ENCODE assay signal across 8 mouse cellular contexts in the genomic region with DNA sequence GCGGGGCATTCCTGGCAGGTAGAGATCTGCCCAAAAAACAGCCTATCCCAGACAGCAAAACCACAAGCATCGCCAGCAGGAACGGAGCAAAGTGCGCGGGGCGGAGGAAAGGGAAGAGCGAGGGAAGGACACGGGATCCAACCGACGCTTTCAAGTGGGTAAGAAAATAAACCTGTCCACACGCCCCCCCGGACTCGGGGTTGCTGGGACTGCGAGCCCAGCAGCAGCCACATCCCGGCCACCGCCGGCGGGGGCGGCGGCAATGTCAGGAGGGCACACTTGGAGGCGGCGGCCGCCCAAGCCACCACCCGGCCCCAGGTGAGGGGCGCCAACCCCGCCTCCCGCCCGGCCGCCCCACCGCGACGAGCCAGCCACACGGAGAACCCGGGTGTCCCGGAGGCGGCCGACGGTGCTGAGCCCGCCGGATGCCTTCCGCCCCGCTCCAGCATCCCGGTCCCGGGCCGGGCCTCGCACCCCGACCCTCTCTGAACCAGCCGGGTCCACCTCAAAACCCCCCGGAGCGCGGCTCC. TPM values are rescaled to one million over a fixed set of nuclear protein-coding genes. Genes with fewer than 3 reads are reported as not detected.
DNase-seq lines count a peak whose midpoint lies in the region; ATAC-seq and TF ChIP-seq lines count a peak whose summit lies in the region.

No protein-coding gene starts in this region.

- no peak for TF ChIP-seq CTCF in kidney, postnatal 0 days (IDR thresholded peaks at IDR 0.05; ENCODE audit: low read depth)

- no peaks in the 10 kb centered on the region for H3K27me3 ChIP-seq in kidney, postnatal 0 days (ENCODE audit: insufficient read depth, low read length)
- H3K27me3 ChIP-seq in liver, embryonic 15.5 days = no peaks in the 10 kb centered on the region
- no peaks in the 10 kb centered on the region for H3K27me3 ChIP-seq in neural tube, embryonic 12.5 days (replicated peaks)

- H3K4me2 ChIP-seq in kidney, postnatal 0 days (ENCODE audit: low read length) = peak overlapping the region; percentile 88
- H3K4me2 ChIP-seq in liver, embryonic 15.5 days = peak overlapping the region; percentile 74
- peak overlapping the region; percentile 96 for H3K4me2 ChIP-seq in neural tube, embryonic 12.5 days (replicated peaks)

- peak; percentile 57 for DNase-seq in 3T3-L1 (ENCODE audit: low read depth, low spot score)
- DNase-seq in ES-E14 (ENCODE audit: low read depth, low spot score) = peak; percentile 31
- DNase-seq in embryo, embryonic 10 days (ENCODE audit: low spot score) = peak; percentile 60
- peak; percentile 48 for DNase-seq in kidney, postnatal 0 days (ENCODE audit: low spot score)
- DNase-seq in ovary, postnatal 36 days (ENCODE audit: low spot score) = no peak

- in situ Hi-C loops in ES-E14 (cut with MboI; ENCODE audit: low sequenced_read_pairs in 2 of 2, unreplicated experiment in 2 of 2) = no loop called here

- H3K27ac ChIP-seq in ES-E14 (ENCODE audit: insufficient read depth, low read depth, low read length, poor library complexity, severe bottlenecking) = no peak overlapping the region
- peak overlapping the region; percentile 72 for H3K27ac ChIP-seq in kidney, postnatal 0 days
- H3K27ac ChIP-seq in liver, embryonic 15.5 days (replicated peaks) = peak overlapping the region; percentile 97
- no peak overlapping the region for H3K27ac ChIP-seq in neural tube, embryonic 12.5 days

- no peaks in the 10 kb centered on the region for H3K9me3 ChIP-seq in ES-E14 (ENCODE audit: control insufficient read depth, insufficient read depth, low read depth, low read length)
- H3K9me3 ChIP-seq in kidney, postnatal 0 days (replicated peaks; ENCODE audit: low read length) = no peaks in the 10 kb centered on the region
- H3K9me3 ChIP-seq in liver, embryonic 15.5 days (replicated peaks) = no peaks in the 10 kb centered on the region
- no peaks in the 10 kb centered on the region for H3K9me3 ChIP-seq in neural tube, embryonic 12.5 days

- 3% methylated on average over 46 of the region's 51 CpGs for WGBS in kidney, postnatal 0 days
- under 1% methylated on average over 51 of the region's 51 CpGs for whole genome bisulfite sequencing in liver, embryonic 15.5 days (ENCODE audit: insufficient replicate concordance)
- WGBS in neural tube, embryonic 12.5 days = under 1% methylated on average over 49 of the region's 51 CpGs

- peak overlapping the region; percentile 81 for H3K9ac ChIP-seq in ES-E14 (ENCODE audit: insufficient read depth, low read depth, low read length, poor library complexity, severe bottlenecking)
- peak overlapping the region; percentile 85 for H3K9ac ChIP-seq in kidney, postnatal 0 days (ENCODE audit: low read depth, low read length)
- H3K9ac ChIP-seq in liver, embryonic 15.5 days = peak overlapping the region; percentile 99
- H3K9ac ChIP-seq in neural tube, embryonic 12.5 days = peak overlapping the region; percentile 84

- H3K4me1 ChIP-seq in ES-E14 (ENCODE audit: control insufficient read depth in 2 of 2, insufficient read depth in 2 of 2, low read length in 2 of 2, poor library complexity in 1 of 2) = no peaks in the 10 kb centered on the region
- H3K4me1 ChIP-seq in kidney, postnatal 0 days (replicated peaks; ENCODE audit: insufficient read depth, low read length) = no peaks in the 10 kb centered on the region
- H3K4me1 ChIP-seq in liver, embryonic 15.5 days (replicated peaks) = peaks cover 45% of the 10 kb centered on the region
- H3K4me1 ChIP-seq in neural tube, embryonic 12.5 days = peaks cover 8% of the 10 kb centered on the region

- H3K4me3 ChIP-seq in ES-E14 (ENCODE audit: insufficient read depth in 1 of 2, low read depth in 1 of 2, low read length in 2 of 2, poor library complexity in 1 of 2, severe bottlenecking in 1 of 2) = peak overlapping the region; percentile 91 to 99
- peak overlapping the region; percentile 94 for H3K4me3 ChIP-seq in kidney, postnatal 0 days (replicated peaks; ENCODE audit: low read depth, low read length)
- peak overlapping the region; percentile 98 for H3K4me3 ChIP-seq in liver, embryonic 15.5 days (replicated peaks)
- peak overlapping the region; percentile 86 for H3K4me3 ChIP-seq in neural tube, embryonic 12.5 days

- H3K36me3 ChIP-seq in ES-E14 (ENCODE audit: control insufficient read depth, insufficient read depth, low read length, poor library complexity, severe bottlenecking) = no peaks in the 10 kb centered on the region
- H3K36me3 ChIP-seq in kidney, postnatal 0 days (ENCODE audit: insufficient read depth, low read length) = no peaks in the 10 kb centered on the region
- no peaks in the 10 kb centered on the region for H3K36me3 ChIP-seq in liver, embryonic 15.5 days (replicated peaks)
- H3K36me3 ChIP-seq in neural tube, embryonic 12.5 days = no peaks in the 10 kb centered on the region

- ATAC-seq in granulocyte monocyte progenitor cell, adult 5-6 weeks (replicated peaks; ENCODE audit: poor library complexity, severe bottlenecking) = peak; percentile 50
- peak; percentile 79 for ATAC-seq in kidney, postnatal 0 days (replicated peaks; ENCODE audit: low FRiP score, low read depth)
- peak; percentile 63 for ATAC-seq in liver, embryonic 15.5 days (ENCODE audit: insufficient read depth)
- peak; percentile 85 for ATAC-seq in neural tube, embryonic 12.5 days (ENCODE audit: low FRiP score, low read depth)

TF ChIP-seq in ES-E14, 5 proteins besides CTCF, POLR2A, EP300 and RAD21:
- no peak for TF ChIP-seq ZC3H11A (IDR thresholded peaks at IDR 0.05; ENCODE audit: borderline replicate concordance, low read depth, low read length)
- TF ChIP-seq MAFK (IDR thresholded peaks at IDR 0.05; ENCODE audit: insufficient read depth, low read depth, low read length) = no peak
- TF ChIP-seq ZNF384 (IDR thresholded peaks at IDR 0.05; ENCODE audit: low read depth, low read length) = no peak
- no peak for TF ChIP-seq CHD2 (IDR thresholded peaks at IDR 0.05; ENCODE audit: low read depth, low read length)
- TF ChIP-seq HCFC1 (IDR thresholded peaks at IDR 0.05; ENCODE audit: borderline replicate concordance, insufficient read depth, low read length) = no peak

RNA-seq across cellular contexts. Expression of a gene that starts 0.8 kb away (rescaled TPM):
- 10.3 and 18.1 TPM in 2 replicates for total RNA-seq in ES-E14 (2012; rRNA removed)
- 98.4 and 99.1 TPM in 2 replicates for total RNA-seq in granulocyte monocyte progenitor cell, adult 5-6 weeks (2014; fragmentation: Nextera tagmentation)
- 104 and 137 TPM in 2 replicates for total RNA-seq in granulocyte monocyte progenitor cell, adult 5-6 weeks (2017)
- polyA plus RNA-seq in kidney, postnatal 0 days (2015; fragmentation: Nextera tagmentation; extraction: Ambion mirVana) = 10.7 and 12.0 TPM in 2 replicates
- polyA plus RNA-seq in liver, embryonic 15.5 days (2015; fragmentation: Nextera tagmentation; extraction: Ambion mirVana) = 26.5 and 26.7 TPM in 2 replicates
- polyA plus RNA-seq in neural tube, embryonic 12.5 days (2016; fragmentation: Nextera tagmentation; extraction: Ambion mirVana) = 15.2 and 16.2 TPM in 2 replicates

Comparison
In these comparisons a context has a peak if more than half of its experiments do, and no peak if none do; other contexts are left out.
1. H3K27ac ChIP-seq: peak in kidney, postnatal 0 days (single experiment) and liver, embryonic 15.5 days (single experiment); none in ES-E14 (single experiment) and neural tube, embryonic 12.5 days (single experiment).
2. Peak in every context shown above with its lines, with median percentiles within 50 percentile points of each other: H3K4me3 ChIP-seq, H3K9ac ChIP-seq, ATAC-seq and H3K4me2 ChIP-seq.